Mouse (Mus musculus): ENCODE results near the gene Vmn1r7. TPM values are rescaled to one million over a fixed set of nuclear protein-coding genes. Genes with fewer than 3 reads are reported as not detected.
A peak's percentile ranks its signal among the peaks of the same experiment; 100 is the strongest.
"Not testable (repeated sequence)": the region's sequence is repeated elsewhere in the genome, so short reads cannot be mapped to it uniquely, and the experiment has no call there.

Gene Vmn1r7
- polyA plus RNA-seq (2021): not detected

- POLR2A ChIA-PET; in situ Hi-C loops (cut with MboI; ENCODE audit: low pct_unique_long_range_greater_than_20kb); DNase-seq (ENCODE audit: low read depth, low spot score); CTCF ChIA-PET; H3K27me3 ChIP-seq; ATAC-seq: not testable (repeated sequence)
Measured at GRCm38 (mm10) chr6:57025224-57025623, at the start of gene Vmn1r7. TSS of gene Vmn1r7 (minus strand) at chr6:57025324.

- ATAC-seq: no peak
- in situ Hi-C loops (cut with MboI; ENCODE audit: low pct_unique_long_range_greater_than_20kb): loop anchor here (10.0 kb wide), 2 partner anchors 48 to 252 kb away; no protein-coding TSS in a partner anchor
- POLR2A ChIA-PET: interaction anchor here (0.6 kb wide), 1 partner anchor 405 kb away, joined by 3 read pairs; no protein-coding TSS in a partner anchor
- DNase-seq (ENCODE audit: low read depth, low spot score): no peak
- CTCF ChIA-PET: no interaction called here
- no peak for TF ChIP-seq CTCF (IDR thresholded peaks at IDR 0.05)
- H3K27me3 ChIP-seq: peaks cover 12% of the 10 kb centered on the region
Measured at GRCm38 (mm10) chr6:57066487-57066886, 41.4 kb upstream of the Vmn1r7 start, which contains the start of gene Vmn1r9. TSS of gene Vmn1r9 (plus strand) at chr6:57066787.

DNA sequence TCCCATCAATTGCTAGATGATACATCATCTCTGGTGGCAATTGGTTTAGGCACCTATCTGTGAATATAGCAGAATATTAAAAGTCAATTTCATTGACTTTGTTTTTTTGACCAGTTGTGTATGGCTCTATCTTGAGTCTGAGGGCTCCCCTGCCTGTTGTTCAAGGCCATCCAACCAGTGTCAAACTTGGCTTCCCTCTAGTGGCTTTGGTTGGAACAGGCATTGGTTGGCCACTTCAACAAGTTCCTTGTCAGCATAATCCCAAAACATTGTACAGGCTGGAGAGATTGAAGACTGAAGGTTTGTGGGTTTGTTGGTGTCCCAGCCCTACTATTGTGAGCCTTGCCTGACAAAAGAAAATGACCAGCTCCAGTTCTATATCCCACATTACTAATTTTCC lies 38.6 kb upstream of the Vmn1r7 start:
- peak; percentile 16 for TF ChIP-seq CTCF (IDR thresholded peaks at IDR 0.05)
- DNase-seq (ENCODE audit: low read depth, low spot score): no peak
- ChIA-PET CTCF (no interaction called here), POLR2A (no interaction called here)
- no peak for ATAC-seq
- peaks cover 12% of the 10 kb centered on the region for H3K27me3 ChIP-seq
- in situ Hi-C loops (cut with MboI; ENCODE audit: low pct_unique_long_range_greater_than_20kb): loop anchor here (10.0 kb wide), 2 partner anchors 51 to 249 kb away; no protein-coding TSS in a partner anchor

- ATAC-seq (no peak), DNase-seq (ENCODE audit: low read depth, low spot score) (no peak)
- TF ChIP-seq CTCF (IDR thresholded peaks at IDR 0.05): no peak
- in situ Hi-C loops (cut with MboI; ENCODE audit: low pct_unique_long_range_greater_than_20kb): no loop called here
- H3K27me3 ChIP-seq: peaks cover 4% of the 10 kb centered on the region
- ChIA-PET CTCF (no interaction called here), POLR2A (no interaction called here)
Measured at GRCm38 (mm10) chr6:57034674-57035073, 9.6 kb upstream of the Vmn1r7 start.

- no peak for TF ChIP-seq CTCF (IDR thresholded peaks at IDR 0.05)
- peaks cover 4% of the 10 kb centered on the region for H3K27me3 ChIP-seq
- ChIA-PET POLR2A (no interaction called here), CTCF (no interaction called here)
- in situ Hi-C loops (cut with MboI; ENCODE audit: low pct_unique_long_range_greater_than_20kb): no loop called here
- no peak for DNase-seq (ENCODE audit: low read depth, low spot score)
- no peak for ATAC-seq
Measured at GRCm38 (mm10) chr6:57031984-57032383, 6.9 kb upstream of the Vmn1r7 start, which contains the start of gene Vmn1r8. TSS of gene Vmn1r8 (plus strand) at chr6:57032284.

GRCm38 (mm10) chr6:56996943-56997342 lies 28.2 kb downstream of the Vmn1r7 start, which contains the start of gene Vmn1r6:
TSS of gene Vmn1r6 (plus strand) at chr6:56997243.
- CTCF ChIA-PET: no interaction called here
- peaks cover 30% of the 10 kb centered on the region for H3K27me3 ChIP-seq
- no peak for ATAC-seq
- in situ Hi-C loops (cut with MboI; ENCODE audit: low pct_unique_long_range_greater_than_20kb): no loop called here
- DNase-seq (ENCODE audit: low read depth, low spot score): no peak
- POLR2A ChIA-PET: no interaction called here
- TF ChIP-seq CTCF (IDR thresholded peaks at IDR 0.05): no peak

Other genes starting within 250 kb of the Vmn1r7 start
- gene Kbtbd2, start 227.5 kb downstream of the Vmn1r7 start, polyA plus RNA-seq (2021): 27.7 TPM
- gene Fkbp9, start 193.3 kb downstream of the Vmn1r7 start, polyA plus RNA-seq (2021): 169 TPM
- 37.3 TPM for gene Nt5c3, start 101.4 kb downstream of the Vmn1r7 start, polyA plus RNA-seq (2021)
- gene Vmn1r4, start 101.3 kb downstream of the Vmn1r7 start, polyA plus RNA-seq (2021): 0.10 TPM
- not detected for gene Vmn1r5, start 55.1 kb downstream of the Vmn1r7 start, polyA plus RNA-seq (2021)
- not detected for gene Vmn1r6, start 28.1 kb downstream of the Vmn1r7 start, polyA plus RNA-seq (2021)
- gene Vmn1r8, start 7.0 kb upstream of the Vmn1r7 start, polyA plus RNA-seq (2021): not detected
- gene Vmn1r9, start 41.5 kb upstream of the Vmn1r7 start, polyA plus RNA-seq (2021): not detected
- gene Vmn1r10, start 84.1 kb upstream of the Vmn1r7 start, polyA plus RNA-seq (2021): not detected
- gene Vmn1r11, start 108.1 kb upstream of the Vmn1r7 start, polyA plus RNA-seq (2021): not detected
- not detected for gene Vmn1r12, start 131.6 kb upstream of the Vmn1r7 start, polyA plus RNA-seq (2021)
- gene Vmn1r13, start 178.0 kb upstream of the Vmn1r7 start, polyA plus RNA-seq (2021): not detected
- not detected for gene Vmn1r14, start 206.4 kb upstream of the Vmn1r7 start, polyA plus RNA-seq (2021)
- 0.05 TPM for gene Vmn1r15, start 232.6 kb upstream of the Vmn1r7 start, polyA plus RNA-seq (2021)

Measured in Patski (cell line).